Mouse (Mus musculus): Measurements from ENCODE around the gene Maats1.

DNA sequence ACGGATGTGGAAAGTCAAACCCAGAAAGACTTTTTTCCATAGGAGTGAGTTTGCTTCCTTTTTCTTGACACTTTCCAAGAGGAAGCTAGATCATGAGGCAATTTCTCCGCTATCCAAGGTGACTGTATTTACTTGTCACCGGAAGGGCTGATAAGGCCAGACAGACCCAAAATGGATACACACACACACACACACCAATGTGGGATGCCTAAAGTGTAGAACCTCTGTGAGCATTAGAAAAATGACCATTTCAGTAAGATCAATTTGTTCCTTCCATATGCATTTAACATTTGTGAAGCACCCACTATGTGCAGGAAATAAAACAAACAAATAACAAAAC lies 21.3 kb upstream of the Maats1 start:
- TF ChIP-seq EP300 (IDR thresholded peaks at IDR 0.05; ENCODE audit: insufficient read depth, low read depth, low read length): no peak
- no peak for TF ChIP-seq CTCF (IDR thresholded peaks at IDR 0.05)
